Mouse (Mus musculus) heart, adult 2 months (tissue): ENCODE results near the gene Evi5. TPM values are rescaled to one million over a fixed set of nuclear protein-coding genes. Genes with fewer than 3 reads are reported as not detected.

Experiments
- DNase-seq, 2 experiments: peaks; one replicate each; pipeline ENCODE4 v3.0.0; 2021
- H3K27ac ChIP-seq: fragments of 200-600 bp; 2 replicates; pipeline ENCODE4 v1.8.1; 2022
- H3K27me3 ChIP-seq: fragments of 200-500 bp; 2 replicates; pipeline ENCODE4 v1.6.1; 2012; ENCODE audit warnings: mild to moderate bottlenecking, low read length, inconsistent platforms, mixed read lengths; ENCODE audit not compliant: control insufficient read depth, insufficient read depth
- H3K36me3 ChIP-seq: fragments of 200-500 bp; 2 replicates; pipeline ENCODE4 v1.6.1; 2012; ENCODE audit warnings: low read length, inconsistent platforms; ENCODE audit not compliant: control insufficient read depth, insufficient read depth
- H3K4me1 ChIP-seq: fragments of 200-500 bp; 2 replicates; pipeline ENCODE4 v1.6.1; 2011; ENCODE audit warnings: low read length; ENCODE audit not compliant: control insufficient read depth, insufficient read depth
- H3K4me3 ChIP-seq: fragments of 200-600 bp; 2 replicates; pipeline ENCODE4 v1.8.1; 2022
- H3K79me2 ChIP-seq: fragments of 200-500 bp; replicated peaks from 2 replicates; pipeline ENCODE4 v1.6.1; 2012; ENCODE audit warnings: mild to moderate bottlenecking, inconsistent platforms, low read length, moderate library complexity, mixed read lengths; ENCODE audit not compliant: control insufficient read depth, insufficient read depth
- H3K9ac ChIP-seq: fragments of 200-500 bp; 2 replicates; pipeline ENCODE4 v1.6.1; 2012; ENCODE audit warnings: low read depth, mild to moderate bottlenecking, control low read depth, inconsistent platforms, low read length, mixed read lengths
- CTCF ChIP-seq: fragments of 200-600 bp; IDR thresholded peaks from 2 replicates; pipeline ENCODE4 v1.8.1; 2022; ENCODE audit warnings: antibody characterized with exemption, mild to moderate bottlenecking, moderate library complexity
- EP300 ChIP-seq: fragments of 200-500 bp; IDR thresholded peaks from 2 replicates; pipeline ENCODE4 v1.6.1; 2011; ENCODE audit warnings: low read depth, low read length, control low read depth; ENCODE audit not compliant: insufficient read depth
- POLR2A ChIP-seq: fragments of 200-500 bp; IDR thresholded peaks from 2 replicates; pipeline ENCODE4 v1.6.1; 2011; ENCODE audit warnings: mild to moderate bottlenecking, low read depth, low read length, control low read depth; ENCODE audit not compliant: insufficient read depth
- WGBS: fragments of 180-500 bp; shearing (Covaris S2); methylation state at CpG from one replicate; pipeline ENCODE4 v1.1.7; 2018; 5-methylcytosine and 5-hydroxymethylcytosine counted together
- intact Hi-C: fragments of 180-260 bp; cut with DNase I; formaldehyde crosslinking; loops from one replicate; pipeline ENCODE4 v1.15.1; 2025
- polyA plus RNA-seq: library from polyadenylated mRNA; depleted of rRNA; stranded (reverse); fragments of >200 nt; gene quantifications from 2 replicates; pipeline ENCODE4 v1.2.3, GENCODE M21; 2012
- total RNA-seq, 2 experiments: library from RNA; stranded (reverse); gene quantifications; 2 replicates each; pipeline ENCODE4 v1.2.3; 2021

The Evi5 gene
- total and polyA plus RNA-seq, 3 experiments, result 7.4 to 21.7 (median 20.5) TPM

GRCm38 (mm10) chr5:107717871-107718361 lies 157.0 kb downstream of the Evi5 start:
- Histone ChIP-seq H3K4me1 (peaks cover 1% of the 10 kb centered on the region; the same call in 1 of the 2 replicates), H3K36me3 (no peaks in the 10 kb centered on the region), H3K9ac (no peak overlapping the region), H3K79me2 (no peaks in the 10 kb centered on the region), H3K4me3 (no peak overlapping the region), H3K27me3 (peaks cover 20% of the 10 kb centered on the region), H3K27ac (no peak overlapping the region)
- no peak for TF ChIP-seq EP300
- no peak for TF ChIP-seq CTCF
- TF ChIP-seq POLR2A, result no peak
- WGBS, result 22% methylated on average over 11 of the region's 11 CpGs
- DNase-seq, result no peak
- intact Hi-C loops, result no loop called here

- intact Hi-C loops, result no loop called here
- no peak overlapping the region for H3K9ac ChIP-seq
- 17% methylated on average over 2 of the region's 2 CpGs for WGBS
- no peaks in the 10 kb centered on the region; the same call in 1 of the 2 replicates for H3K27me3 ChIP-seq
- no peak for DNase-seq
- no peaks in the 10 kb centered on the region for H3K79me2 ChIP-seq
- no peak overlapping the region for H3K27ac ChIP-seq
- TF ChIP-seq POLR2A (no peak), CTCF (no peak), EP300 (no peak)
- no peaks in the 10 kb centered on the region for H3K36me3 ChIP-seq
- H3K4me1 ChIP-seq, result no peaks in the 10 kb centered on the region
- no peak overlapping the region for H3K4me3 ChIP-seq
Measured at GRCm38 (mm10) chr5:107711689-107712088, 163.2 kb downstream of the Evi5 start.

- intact Hi-C loops, result no loop called here
- Histone ChIP-seq H3K27me3 (no peaks in the 10 kb centered on the region), H3K36me3 (no peaks in the 10 kb centered on the region), H3K27ac (no peak overlapping the region), H3K4me3 (no peak overlapping the region), H3K4me1 (no peaks in the 10 kb centered on the region), H3K79me2 (no peaks in the 10 kb centered on the region), H3K9ac (no peak overlapping the region)
- TF ChIP-seq POLR2A, result no peak
- TF ChIP-seq CTCF, result no peak
- TF ChIP-seq EP300, result no peak
- WGBS, result 60% methylated on average over 8 of the region's 8 CpGs
- DNase-seq, result no peak
Measured at GRCm38 (mm10) chr5:107708124-107708797, 166.6 kb downstream of the Evi5 start.

GRCm38 (mm10) chr5:107706262-107706661 lies 168.6 kb downstream of the Evi5 start:
- Histone ChIP-seq H3K79me2 (no peaks in the 10 kb centered on the region), H3K4me1 (no peaks in the 10 kb centered on the region), H3K36me3 (no peaks in the 10 kb centered on the region), H3K9ac (no peak overlapping the region), H3K4me3 (no peak overlapping the region), H3K27me3 (no peaks in the 10 kb centered on the region), H3K27ac (no peak overlapping the region)
- intact Hi-C loops, result no loop called here
- WGBS, result 84% methylated on average over 1 of the region's 1 CpGs
- no peak for DNase-seq
- TF ChIP-seq EP300, result no peak
- no peak for TF ChIP-seq CTCF
- TF ChIP-seq POLR2A, result no peak

GRCm38 (mm10) chr5:107705756-107706155 lies 169.2 kb downstream of the Evi5 start:
- intact Hi-C loops, result no loop called here
- no peak overlapping the region for H3K4me3 ChIP-seq
- H3K27me3 ChIP-seq, result no peaks in the 10 kb centered on the region
- H3K9ac ChIP-seq, result no peak overlapping the region
- no peaks in the 10 kb centered on the region for H3K36me3 ChIP-seq
- WGBS, result 83% methylated on average over 4 of the region's 4 CpGs
- no peak overlapping the region for H3K27ac ChIP-seq
- no peak for TF ChIP-seq POLR2A
- TF ChIP-seq CTCF, result no peak
- TF ChIP-seq EP300, result no peak
- no peaks in the 10 kb centered on the region for H3K79me2 ChIP-seq
- DNase-seq, result no peak
- no peaks in the 10 kb centered on the region for H3K4me1 ChIP-seq

GRCm38 (mm10) chr5:107703207-107703763 lies 171.6 kb downstream of the Evi5 start:
- Histone ChIP-seq H3K4me3 (no peak overlapping the region), H3K27ac (no peak overlapping the region), H3K36me3 (no peaks in the 10 kb centered on the region), H3K79me2 (no peaks in the 10 kb centered on the region), H3K9ac (no peak overlapping the region), H3K4me1 (no peaks in the 10 kb centered on the region), H3K27me3 (no peaks in the 10 kb centered on the region)
- intact Hi-C loops, result no loop called here
- no peak for TF ChIP-seq POLR2A
- TF ChIP-seq CTCF, result no peak
- no peak for TF ChIP-seq EP300
- WGBS, result 86% methylated on average over 6 of the region's 6 CpGs
- DNase-seq, result no peak
